Mouse (Mus musculus) urinary bladder, adult 2 months (tissue): ENCODE data around the gene U2af1l4. TPM values are rescaled to one million over a fixed set of nuclear protein-coding genes. Genes with fewer than 3 reads are reported as not detected.

Source experiments
- DNase-seq: peaks from one replicate; pipeline ENCODE4 v3.0.0; 2022; ENCODE audit warnings: low spot score
- polyA plus RNA-seq: library from polyadenylated mRNA; depleted of rRNA; stranded (reverse); fragments of >200 nt; gene quantifications from 2 replicates; pipeline ENCODE4 v1.2.3, GENCODE M21; 2012

Gene U2af1l4
- polyA plus RNA-seq, 1 experiment = 74.1 TPM

GRCm38 (mm10) chr7:30552102-30553020, 10.7 kb upstream of the U2af1l4 start, which contains the start of the genes Hspb6 and Proser3:
Gene Hspb6, plus strand, starts transcription at chr7:30552178.
Gene Proser3, minus strand, starts transcription at chr7:30552299.
- peak; percentile 85 for DNase-seq

- DNase-seq = peak; percentile 56
Observed at GRCm38 (mm10) chr7:30553021-30553589, 10.0 kb upstream of the U2af1l4 start.

GRCm38 (mm10) chr7:30553810-30554584, 9.1 kb upstream of the U2af1l4 start:
- no peak for DNase-seq

DNA sequence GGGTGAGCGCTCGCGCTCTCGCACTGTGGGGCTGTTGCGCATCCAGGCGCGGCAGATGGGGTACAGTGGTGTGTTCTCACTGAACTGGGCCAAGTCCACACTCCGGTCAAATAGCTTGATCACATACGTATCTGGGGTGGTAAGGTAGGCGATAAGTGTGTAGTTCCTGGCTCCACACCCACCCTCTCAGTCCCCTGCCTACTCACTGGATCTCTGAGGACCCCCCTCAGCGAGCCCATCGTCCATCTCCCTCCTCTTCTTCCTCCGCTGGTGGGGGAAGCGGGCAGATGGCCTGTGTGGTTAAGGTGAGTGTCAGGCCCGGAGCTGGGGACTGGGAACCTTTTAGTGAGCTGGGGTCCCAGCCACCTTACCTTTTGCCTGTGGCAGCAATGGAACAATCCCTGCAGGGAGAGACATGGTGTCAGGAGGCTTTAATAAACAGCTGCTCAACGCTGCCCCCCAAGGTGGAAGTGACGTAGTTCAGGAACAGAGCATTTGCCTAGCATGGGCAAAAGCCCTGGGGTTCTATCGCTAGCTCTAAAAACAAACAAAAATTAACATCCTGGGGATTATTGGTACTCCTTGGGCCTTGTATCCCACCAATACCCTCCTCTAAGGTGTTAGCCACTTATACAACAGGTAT, 6.1 kb upstream of the U2af1l4 start:
- no peak for DNase-seq

- DNase-seq = no peak
Observed at GRCm38 (mm10) chr7:30557901-30558514, 5.1 kb upstream of the U2af1l4 start.

DNA sequence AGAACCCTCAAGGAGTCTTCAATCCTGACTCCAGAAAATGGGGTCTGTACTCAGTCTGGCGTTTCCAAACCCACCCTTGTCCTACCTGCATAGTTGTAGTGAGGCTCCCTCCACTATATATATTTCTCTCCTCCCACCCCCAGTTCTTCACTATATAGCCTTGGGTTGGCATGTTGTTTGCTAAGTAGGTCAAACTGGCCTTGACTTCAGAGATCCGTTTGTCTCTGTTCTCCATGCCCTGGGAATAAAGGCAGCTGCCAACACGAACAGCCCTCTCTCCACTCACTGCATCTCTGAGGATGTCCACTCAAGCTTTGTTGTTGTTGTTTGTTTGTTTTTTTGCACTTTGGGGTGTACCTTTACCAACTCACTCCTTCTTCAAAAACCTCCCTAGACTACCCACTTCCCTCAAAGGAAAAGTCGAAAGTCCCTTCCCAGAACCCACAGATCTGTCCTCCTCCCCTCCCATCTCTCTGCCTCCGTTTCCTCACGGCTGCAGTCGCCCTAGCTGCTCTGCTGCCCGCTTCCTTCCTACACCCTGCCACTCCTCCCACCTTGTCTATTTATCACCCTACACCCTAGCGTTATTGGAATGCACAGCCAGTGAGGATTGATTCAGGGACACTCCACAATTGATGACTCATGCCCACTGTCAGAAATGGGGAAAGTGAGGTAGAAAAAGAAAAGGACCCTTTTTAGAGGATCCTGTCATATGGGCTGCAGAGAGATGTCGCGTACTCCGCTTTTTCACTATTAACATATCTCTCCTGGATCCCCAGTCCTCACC, 4.3 kb upstream of the U2af1l4 start:
- DNase-seq = no peak

DNA sequence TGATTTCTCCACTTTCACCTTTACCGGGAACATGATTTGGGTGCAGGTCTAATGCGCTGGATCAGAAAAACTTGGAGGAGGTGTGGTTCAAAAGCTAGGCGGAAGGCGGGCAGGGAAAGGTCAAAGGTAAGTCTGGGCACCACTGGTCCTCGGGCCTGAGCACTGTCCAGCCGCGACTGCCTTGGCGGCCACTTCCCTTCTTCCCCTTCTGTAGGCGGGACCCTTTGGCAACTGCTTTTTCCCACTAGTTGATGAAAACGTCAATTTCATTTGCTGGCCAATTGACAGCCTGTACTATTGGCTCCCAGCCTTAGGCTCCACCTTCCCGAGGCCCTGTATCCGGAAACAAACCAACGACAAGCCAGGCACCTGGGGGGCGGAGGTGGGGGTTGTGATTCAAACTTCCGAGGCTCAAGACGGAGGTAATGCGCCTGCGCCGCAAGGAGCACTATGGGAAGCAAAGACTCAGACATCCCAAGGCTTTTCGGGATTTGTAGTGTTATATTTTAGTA, 3.6 kb upstream of the U2af1l4 start, which contains the start of gene Lin37:
Gene Lin37, minus strand, starts transcription at position 396 of the 512 bp plus-strand sequence.
- DNase-seq = peak; percentile 76

GRCm38 (mm10) chr7:30560296-30560695, 2.8 kb upstream of the U2af1l4 start:
- no peak for DNase-seq

- DNase-seq = peak; percentile 47
Observed at GRCm38 (mm10) chr7:30562526-30563116, 480 bp upstream of the U2af1l4 start.

- no peak for DNase-seq
Observed at GRCm38 (mm10) chr7:30563906-30564280, 792 bp downstream of the U2af1l4 start.

DNA sequence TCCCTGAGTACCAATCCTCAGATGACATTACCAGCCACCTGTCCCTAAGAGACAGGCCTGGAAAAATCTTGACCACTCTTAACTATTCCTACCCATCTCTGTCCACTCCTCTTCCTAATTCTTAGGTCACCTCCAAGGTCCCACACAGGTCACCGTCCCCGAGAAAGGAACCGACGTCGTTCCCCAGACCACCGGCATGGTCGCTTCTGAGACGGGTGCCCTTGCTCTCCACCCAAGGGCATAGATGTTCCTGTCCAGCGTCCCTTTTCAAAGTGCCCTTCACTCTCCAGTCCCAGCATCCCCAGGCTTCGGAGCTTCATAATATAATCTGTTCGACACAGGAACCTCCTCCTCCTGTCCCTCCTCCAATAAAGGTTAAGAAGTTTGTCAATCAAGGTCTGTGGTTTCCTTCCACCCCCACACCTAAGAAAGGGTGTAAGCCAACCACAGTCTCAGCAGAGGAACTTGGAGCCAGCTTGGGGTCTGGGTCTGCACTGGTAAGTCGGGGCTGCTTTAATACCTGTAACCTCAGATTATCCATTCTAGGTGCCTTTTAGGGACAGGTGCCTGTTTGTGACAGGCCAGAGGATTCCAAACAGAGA, 2.0 kb downstream of the U2af1l4 start, which contains the start of gene Igflr1:
Gene Igflr1, plus strand, starts transcription at position 458 of the 602 bp plus-strand sequence.
- no peak for DNase-seq

GRCm38 (mm10) chr7:30566033-30566432, 2.9 kb downstream of the U2af1l4 start:
- DNase-seq = no peak

GRCm38 (mm10) chr7:30567555-30567954, 4.5 kb downstream of the U2af1l4 start:
- DNase-seq = no peak

DNA sequence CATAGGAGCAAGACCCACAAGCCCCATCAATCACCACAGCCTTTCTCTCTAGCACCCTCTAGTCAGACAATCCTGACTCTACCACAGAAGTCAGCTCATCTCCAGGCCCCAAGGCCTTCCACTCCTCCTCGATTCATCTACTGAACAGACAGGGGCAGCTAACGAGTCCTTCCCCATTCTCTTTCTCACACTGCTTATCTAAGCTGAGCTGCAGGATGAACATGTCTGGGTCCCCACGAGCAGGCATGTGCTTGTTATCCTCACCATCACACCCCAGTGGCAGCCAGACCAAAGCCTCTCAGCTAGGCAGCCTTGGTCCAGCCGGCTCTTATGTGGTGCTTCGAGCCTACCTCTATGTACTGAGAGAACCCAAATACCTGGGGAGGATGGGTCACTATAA, 9.3 kb downstream of the U2af1l4 start:
- no peak for DNase-seq

DNA sequence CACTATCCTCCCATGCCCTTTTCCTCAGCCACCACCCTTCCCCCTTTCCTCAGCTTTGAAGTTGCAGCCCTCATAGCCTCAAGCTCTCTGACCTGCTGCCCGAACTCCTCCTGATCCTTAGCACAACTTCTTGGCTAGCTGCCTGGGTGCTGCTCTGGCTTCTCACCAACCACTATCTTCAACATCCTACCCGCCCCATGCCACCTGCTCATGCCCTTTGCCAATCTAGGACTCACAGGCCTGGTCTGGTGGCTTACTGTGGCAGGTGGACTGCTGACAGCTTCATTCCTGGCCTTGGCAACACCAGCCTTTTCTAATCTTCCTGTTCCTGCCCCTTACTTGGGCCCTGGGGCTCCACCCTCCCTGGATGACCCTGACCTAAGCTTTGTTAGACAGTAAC, 9.9 kb downstream of the U2af1l4 start:
- no peak for DNase-seq

GRCm38 (mm10) chr7:30579950-30580349, 16.8 kb downstream of the U2af1l4 start:
- no peak for DNase-seq

- no peak for DNase-seq
Observed at GRCm38 (mm10) chr7:30581547-30581946, 18.4 kb downstream of the U2af1l4 start.

DNA sequence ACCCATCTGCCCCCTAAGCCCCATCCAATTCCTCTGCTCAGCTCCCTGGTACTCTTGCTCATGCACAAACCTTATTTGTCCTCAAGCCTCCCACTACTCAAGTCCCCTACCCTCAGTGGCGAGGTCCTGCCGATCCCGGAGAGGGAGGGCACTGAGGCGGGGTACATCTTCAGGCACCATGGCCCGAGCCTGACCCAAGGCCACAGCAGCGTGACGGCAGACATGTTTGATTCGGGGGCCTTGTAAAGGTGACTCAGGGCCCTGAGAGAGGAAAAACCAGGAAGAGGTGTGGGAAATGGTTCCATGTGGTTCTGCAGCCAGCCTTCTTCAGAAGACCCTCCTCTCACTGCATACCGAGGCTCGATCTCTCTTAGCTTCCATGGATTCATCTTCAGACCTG, 21.2 kb downstream of the U2af1l4 start:
- no peak for DNase-seq

DNA sequence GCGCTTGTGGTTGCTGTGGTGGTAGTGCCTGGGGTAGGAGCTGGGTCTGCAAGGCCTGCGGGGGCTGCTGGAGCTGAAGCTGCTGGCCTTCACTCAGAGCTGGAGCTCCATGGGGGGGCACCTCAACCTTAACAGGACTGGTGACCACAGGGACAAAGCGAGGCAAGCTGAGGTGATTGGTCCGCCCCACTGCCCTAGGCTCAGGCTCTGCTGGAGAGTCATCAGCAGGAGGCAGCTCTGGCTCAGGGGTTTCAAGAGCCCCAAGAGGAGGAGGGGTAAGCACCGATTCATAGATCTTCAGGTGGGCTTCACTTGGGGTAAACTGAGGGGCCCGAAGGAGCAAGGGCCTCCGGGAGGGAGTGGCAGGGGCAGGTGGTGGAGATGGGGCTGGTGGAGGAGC, 22.1 kb downstream of the U2af1l4 start:
- no peak for DNase-seq
